Mouse (Mus musculus) limb, embryonic 13.5 days (tissue): ENCODE measurements at regions not wholly inside any gene's neighbourhood (a gene's known extent, or its start where the extent isn't known, plus 50 kb on each side); places are given as distances from the start of the nearest gene placed in this dataset.
A peak's percentile ranks its signal among the peaks of the same experiment; 100 is the strongest.

ENCODE experiments used
- ATAC-seq: fragments of 200-750 bp; cut with Nextera tagmentation; 2 replicates; pipeline ENCODE4 v1.8.0; 2017; ENCODE audit warnings: low read depth, moderate number of reproducible peaks, moderate TSS enrichment; ENCODE audit not compliant: low FRiP score
- H3K27ac ChIP-seq: fragments of 300-500 bp; sonication (generic); 2 replicates; pipeline ENCODE4 v1.5.1; 2015; ENCODE audit warnings: inconsistent platforms, mild to moderate bottlenecking, moderate library complexity
- H3K27me3 ChIP-seq: fragments of 300-500 bp; sonication (generic); 2 replicates; pipeline ENCODE4 v1.6.1; 2015; ENCODE audit warnings: mild to moderate bottlenecking, inconsistent platforms
- H3K36me3 ChIP-seq: fragments of 300-500 bp; sonication (generic); 2 replicates; pipeline ENCODE4 v1.6.1; 2015; ENCODE audit warnings: inconsistent platforms, mild to moderate bottlenecking, moderate library complexity
- H3K4me1 ChIP-seq: fragments of 300-500 bp; sonication (generic); 2 replicates; pipeline ENCODE4 v1.6.1; 2015; ENCODE audit warnings: inconsistent platforms
- H3K4me2 ChIP-seq: fragments of 300-500 bp; sonication (generic); replicated peaks from 2 replicates; pipeline ENCODE4 v1.6.1; 2015; ENCODE audit warnings: inconsistent platforms, mild to moderate bottlenecking, moderate library complexity
- H3K4me3 ChIP-seq: fragments of 300-500 bp; sonication (generic); 2 replicates; pipeline ENCODE4 v1.5.1; 2015; ENCODE audit warnings: moderate library complexity, mild to moderate bottlenecking, inconsistent platforms
- H3K9ac ChIP-seq: fragments of 300-500 bp; sonication (generic); 2 replicates; pipeline ENCODE4 v1.6.1; 2015; ENCODE audit warnings: mild to moderate bottlenecking, inconsistent platforms
- H3K9me3 ChIP-seq: fragments of 300-500 bp; sonication (generic); 2 replicates; pipeline ENCODE4 v1.6.1; 2016; ENCODE audit warnings: inconsistent platforms
- WGBS: fragments of 180-500 bp; shearing (Covaris S2); methylation state at CpG from one replicate; pipeline ENCODE4 v1.1.7; 2015; 5-methylcytosine and 5-hydroxymethylcytosine counted together

GRCm38 (mm10) chr9:61755311-61755710, 159.0 kb downstream of the Rplp1 start:
- 83% methylated on average over 3 of the region's 3 CpGs for WGBS
- H3K27ac ChIP-seq, result no peak overlapping the region
- no peak for ATAC-seq
- no peak overlapping the region for H3K4me3 ChIP-seq
- H3K4me1 ChIP-seq, result peaks cover 23% of the 10 kb centered on the region
- H3K36me3 ChIP-seq, result no peaks in the 10 kb centered on the region
- no peaks in the 10 kb centered on the region for H3K9me3 ChIP-seq
- H3K9ac ChIP-seq, result no peak overlapping the region
- H3K4me2 ChIP-seq, result no peak overlapping the region
- H3K27me3 ChIP-seq, result peaks cover 7% of the 10 kb centered on the region; the same call in 1 of the 2 replicates

DNA sequence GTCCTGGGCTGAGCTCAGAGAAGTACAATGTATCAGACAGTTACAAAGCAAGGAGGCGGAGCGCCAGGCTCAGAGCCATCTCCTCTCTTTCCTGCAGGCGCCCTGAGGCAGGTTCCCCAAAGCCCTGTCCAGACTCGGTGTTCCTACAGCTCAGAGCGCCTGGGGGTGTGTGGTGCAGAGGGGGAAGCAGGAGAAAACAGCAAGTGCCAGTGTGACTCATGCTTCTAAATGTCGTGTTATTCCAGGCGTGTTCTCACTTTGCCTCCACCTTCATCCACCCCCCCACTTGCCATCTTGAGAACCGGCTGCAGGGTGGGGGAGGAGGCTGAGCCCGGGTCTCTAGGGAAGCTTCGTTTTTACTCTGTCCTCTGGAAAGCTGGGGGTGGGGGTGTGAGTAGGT, 160.5 kb downstream of the Rplp1 start:
- Histone ChIP-seq H3K27me3 (no peaks in the 10 kb centered on the region), H3K4me3 (no peak overlapping the region), H3K9me3 (no peaks in the 10 kb centered on the region), H3K4me2 (peak overlapping the region; percentile 31), H3K36me3 (no peaks in the 10 kb centered on the region), H3K27ac (no peak overlapping the region), H3K4me1 (peaks cover 23% of the 10 kb centered on the region), H3K9ac (0 out of 2 replicates have a peak overlapping the region, but pooled peaks have one; percentile 25)
- WGBS, result 30% methylated on average over 10 of the region's 10 CpGs
- ATAC-seq, result no peak

DNA sequence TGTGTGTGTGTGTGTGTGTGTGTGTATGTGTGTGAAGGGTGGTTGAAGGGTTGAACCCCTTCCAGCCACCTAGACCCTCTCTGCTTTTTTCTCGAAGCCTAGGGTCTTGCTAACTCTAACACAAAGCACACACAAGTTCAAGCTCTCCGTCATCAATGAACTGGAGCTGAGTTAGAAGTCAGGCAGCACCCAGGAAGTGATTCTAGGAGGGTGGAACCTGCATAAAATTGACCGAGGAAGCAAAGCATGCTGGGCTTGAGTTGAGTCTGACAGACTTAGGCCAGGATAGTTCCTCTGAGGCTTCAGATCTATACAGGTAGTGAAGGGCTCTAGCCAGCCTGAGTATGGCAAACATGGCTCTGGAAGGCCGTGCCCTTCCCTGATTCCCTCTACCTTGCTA, 165.1 kb downstream of the Rplp1 start:
- Histone ChIP-seq H3K27ac (no peak overlapping the region), H3K4me1 (peaks cover 9% of the 10 kb centered on the region), H3K27me3 (no peaks in the 10 kb centered on the region), H3K36me3 (no peaks in the 10 kb centered on the region), H3K4me2 (no peak overlapping the region), H3K9ac (no peak overlapping the region), H3K4me3 (no peak overlapping the region), H3K9me3 (no peaks in the 10 kb centered on the region)
- no peak for ATAC-seq
- 80% methylated on average over 4 of the region's 4 CpGs for WGBS

DNA sequence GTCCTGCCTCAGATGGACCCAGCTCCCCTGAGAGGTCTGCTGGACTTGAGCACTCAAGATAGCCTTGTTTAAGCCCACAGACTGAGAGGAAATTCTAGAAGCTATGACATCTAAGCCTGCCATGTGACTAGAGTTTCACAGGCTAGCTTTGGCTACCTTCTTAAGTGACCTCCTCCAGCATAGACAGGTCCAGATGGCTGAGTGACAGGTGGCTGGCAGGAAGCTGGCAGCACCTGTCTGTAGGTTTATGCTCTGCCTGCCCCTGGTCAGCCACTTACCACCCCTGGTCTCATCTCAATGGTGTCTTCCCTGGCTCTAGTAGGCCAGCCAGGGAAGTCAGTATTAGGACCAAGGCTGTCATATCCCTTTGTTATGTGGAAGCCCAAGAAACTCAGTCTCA, 165.9 kb downstream of the Rplp1 start:
- H3K9ac ChIP-seq, result no peak overlapping the region
- no peak overlapping the region for H3K27ac ChIP-seq
- no peak overlapping the region for H3K4me3 ChIP-seq
- H3K9me3 ChIP-seq, result no peaks in the 10 kb centered on the region
- ATAC-seq, result no peak
- no peaks in the 10 kb centered on the region for H3K27me3 ChIP-seq
- H3K4me2 ChIP-seq, result no peak overlapping the region
- H3K36me3 ChIP-seq, result no peaks in the 10 kb centered on the region
- H3K4me1 ChIP-seq, result peaks cover 2% of the 10 kb centered on the region; the same call in 1 of the 2 replicates

GRCm38 (mm10) chr9:61746401-61746800, 167.9 kb downstream of the Rplp1 start:
- Histone ChIP-seq H3K36me3 (no peaks in the 10 kb centered on the region), H3K4me2 (no peak overlapping the region), H3K9me3 (no peaks in the 10 kb centered on the region), H3K4me3 (no peak overlapping the region), H3K27me3 (no peaks in the 10 kb centered on the region), H3K9ac (no peak overlapping the region), H3K27ac (no peak overlapping the region), H3K4me1 (no peaks in the 10 kb centered on the region)
- 71% methylated on average over 6 of the region's 6 CpGs for WGBS
- ATAC-seq, result no peak

- no peaks in the 10 kb centered on the region for H3K27me3 ChIP-seq
- H3K9me3 ChIP-seq, result no peaks in the 10 kb centered on the region
- 55% methylated on average over 7 of the region's 7 CpGs for WGBS
These were observed 169.0 kb downstream of the Rplp1 start for GRCm38 (mm10) chr9:61745301-61745801.

GRCm38 (mm10) chr9:61733540-61733939, 180.8 kb downstream of the Rplp1 start:
- H3K36me3 ChIP-seq, result no peaks in the 10 kb centered on the region
- H3K9ac ChIP-seq, result no peak overlapping the region
- no peak for ATAC-seq
- no peak overlapping the region for H3K4me2 ChIP-seq
- H3K9me3 ChIP-seq, result peaks cover 7% of the 10 kb centered on the region; the same call in 1 of the 2 replicates
- WGBS, result 69% methylated on average over 2 of the region's 2 CpGs
- no peaks in the 10 kb centered on the region for H3K27me3 ChIP-seq
- 0 out of 2 replicates have a peak, but pooled peaks cover 2% of the 10 kb centered on the region for H3K4me1 ChIP-seq
- H3K4me3 ChIP-seq, result no peak overlapping the region
- H3K27ac ChIP-seq, result no peak overlapping the region

More at GRCm38 (mm10) chr9:61745301-61745801, 169.0 kb downstream of the Rplp1 start:
- Histone ChIP-seq H3K36me3 (no peaks in the 10 kb centered on the region), H3K9ac (no peak overlapping the region), H3K27ac (no peak overlapping the region), H3K4me1 (no peaks in the 10 kb centered on the region), H3K4me3 (no peak overlapping the region), H3K4me2 (no peak overlapping the region)
- ATAC-seq, result no peak

- H3K4me2 ChIP-seq, result no peak overlapping the region
- no peak overlapping the region for H3K27ac ChIP-seq
- H3K4me3 ChIP-seq, result no peak overlapping the region
- WGBS, result 66% methylated on average over 4 of the region's 4 CpGs
- H3K36me3 ChIP-seq, result no peaks in the 10 kb centered on the region
- peaks cover 10% of the 10 kb centered on the region for H3K4me1 ChIP-seq
- H3K9ac ChIP-seq, result no peak overlapping the region
- H3K9me3 ChIP-seq, result peaks cover 7% of the 10 kb centered on the region; the same call in 1 of the 2 replicates
- H3K27me3 ChIP-seq, result no peaks in the 10 kb centered on the region
- no peak for ATAC-seq
These were observed 181.6 kb downstream of the Rplp1 start for GRCm38 (mm10) chr9:61732747-61733146.

GRCm38 (mm10) chr9:61728115-61728514, 186.2 kb downstream of the Rplp1 start:
- Histone ChIP-seq H3K9ac (no peak overlapping the region), H3K4me3 (no peak overlapping the region), H3K27ac (peak overlapping the region; percentile 53; the same call in 1 of the 2 replicates), H3K4me1 (peaks cover 13% of the 10 kb centered on the region), H3K9me3 (no peaks in the 10 kb centered on the region), H3K4me2 (no peak overlapping the region), H3K27me3 (peaks cover 1% of the 10 kb centered on the region; the same call in 1 of the 2 replicates), H3K36me3 (no peaks in the 10 kb centered on the region)
- WGBS, result 73% methylated on average over 4 of the region's 4 CpGs
- ATAC-seq, result no peak

DNA sequence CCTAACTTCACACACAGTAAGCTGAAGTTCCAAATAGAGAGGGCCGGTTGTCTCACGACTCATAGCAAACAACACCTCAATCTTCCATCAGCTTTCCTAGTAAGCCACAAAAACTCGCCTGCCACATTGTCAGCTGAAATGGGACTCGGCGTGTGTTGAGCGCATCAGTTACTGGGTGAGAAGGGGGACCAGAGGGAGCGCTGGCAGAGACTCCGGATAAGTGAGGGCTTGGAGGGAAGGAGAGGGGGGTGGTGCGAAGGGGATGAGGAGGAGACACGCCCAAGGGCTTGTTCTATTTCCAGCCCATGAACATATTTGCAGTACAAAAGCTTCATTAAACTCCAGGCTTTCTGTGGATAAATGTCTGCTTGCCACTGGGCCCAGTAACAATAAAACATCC, 186.7 kb downstream of the Rplp1 start:
- H3K4me1 ChIP-seq, result peaks cover 13% of the 10 kb centered on the region
- H3K27me3 ChIP-seq, result peaks cover 6% of the 10 kb centered on the region; the same call in 1 of the 2 replicates
- no peak overlapping the region for H3K4me3 ChIP-seq
- H3K9ac ChIP-seq, result no peak overlapping the region
- no peaks in the 10 kb centered on the region for H3K9me3 ChIP-seq
- ATAC-seq, result no peak
- no peaks in the 10 kb centered on the region for H3K36me3 ChIP-seq
- no peak overlapping the region for H3K27ac ChIP-seq
- WGBS, result 42% methylated on average over 10 of the region's 10 CpGs
- H3K4me2 ChIP-seq, result no peak overlapping the region

DNA sequence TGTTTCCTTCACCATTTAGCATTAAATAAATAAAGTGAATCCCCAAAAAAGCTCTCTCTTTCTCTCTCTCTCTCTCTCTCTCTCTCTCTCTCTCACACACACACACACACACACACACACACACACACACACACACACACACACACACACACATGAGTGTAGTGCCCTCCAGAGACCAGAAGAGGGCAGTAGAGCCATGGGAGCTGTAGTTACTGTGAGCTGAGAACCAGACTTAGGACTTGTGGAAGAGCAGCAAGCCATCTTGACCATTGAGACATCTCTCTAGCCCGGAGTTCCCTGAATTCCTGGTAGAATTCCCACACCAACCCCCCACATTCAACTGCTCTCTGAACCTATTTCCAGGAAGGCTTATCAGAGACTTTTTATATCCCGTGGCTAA, 190.3 kb downstream of the Rplp1 start:
- Histone ChIP-seq H3K27ac (no peak overlapping the region), H3K9me3 (no peaks in the 10 kb centered on the region), H3K27me3 (peaks cover 25% of the 10 kb centered on the region), H3K36me3 (no peaks in the 10 kb centered on the region), H3K9ac (no peak overlapping the region), H3K4me1 (peaks cover 31% of the 10 kb centered on the region), H3K4me3 (no peak overlapping the region), H3K4me2 (no peak overlapping the region)
- no peak for ATAC-seq
- WGBS, result 95% methylated on average over 2 of the region's 2 CpGs

DNA sequence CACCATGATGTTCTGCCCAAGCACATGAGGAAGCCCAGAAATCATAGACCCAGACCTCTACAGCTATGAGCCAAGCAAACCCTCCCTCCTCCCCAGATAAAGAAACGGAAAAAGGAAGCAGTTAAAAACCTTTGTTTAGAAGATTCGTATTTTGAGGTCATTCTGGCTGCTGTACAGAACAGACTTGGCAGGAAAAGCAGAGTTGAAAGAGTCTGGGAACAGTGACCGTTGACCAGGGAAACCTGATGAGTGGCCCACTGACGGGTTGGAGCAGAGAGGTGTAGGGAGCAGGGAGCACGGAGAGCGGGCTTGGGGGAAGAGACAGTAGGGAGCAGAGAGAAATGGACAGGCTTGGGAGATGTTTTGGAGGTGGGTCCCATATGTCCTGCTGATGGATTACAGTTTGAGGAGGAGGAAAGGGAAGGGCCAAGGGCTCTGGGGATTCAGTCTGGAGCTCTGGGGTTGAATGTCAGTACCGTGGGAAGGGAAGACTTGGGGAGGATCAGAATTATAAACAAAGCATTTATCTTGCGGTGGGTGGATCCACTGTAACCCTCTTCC, 191.2 kb downstream of the Rplp1 start:
- no peak overlapping the region for H3K9ac ChIP-seq
- no peak overlapping the region for H3K27ac ChIP-seq
- peaks cover 25% of the 10 kb centered on the region for H3K4me1 ChIP-seq
- H3K9me3 ChIP-seq, result no peaks in the 10 kb centered on the region
- no peak overlapping the region for H3K4me3 ChIP-seq
- no peak for ATAC-seq
- H3K4me2 ChIP-seq, result no peak overlapping the region
- WGBS, result 76% methylated on average over 8 of the region's 8 CpGs
- H3K27me3 ChIP-seq, result peaks cover 34% of the 10 kb centered on the region
- no peaks in the 10 kb centered on the region for H3K36me3 ChIP-seq

GRCm38 (mm10) chr9:61721851-61722250, 192.5 kb downstream of the Rplp1 start:
- Histone ChIP-seq H3K27ac (peak overlapping the region; percentile 28; the same call in 1 of the 2 replicates), H3K36me3 (no peaks in the 10 kb centered on the region), H3K4me2 (no peak overlapping the region), H3K4me3 (no peak overlapping the region), H3K4me1 (peaks cover 20% of the 10 kb centered on the region), H3K9ac (no peak overlapping the region), H3K9me3 (no peaks in the 10 kb centered on the region), H3K27me3 (peaks cover 45% of the 10 kb centered on the region)
- WGBS, result 67% methylated on average over 5 of the region's 5 CpGs
- no peak for ATAC-seq
